Mouse (Mus musculus) midbrain, postnatal 0 days (tissue): Measurements from ENCODE around the gene Nat10. TPM values are rescaled to one million over a fixed set of nuclear protein-coding genes. Genes with fewer than 3 reads are reported as not detected.

ENCODE experiments used
- ATAC-seq: fragments of 200-750 bp; cut with Nextera tagmentation; 2 replicates; pipeline ENCODE4 v1.8.0; 2017; ENCODE audit warnings: moderate number of reproducible peaks, mild to moderate bottlenecking, moderate TSS enrichment, moderate library complexity; ENCODE audit not compliant: low FRiP score
- DNase-seq: peaks from one replicate; pipeline ENCODE4 v3.0.0-alpha.2; 2015; ENCODE audit warnings: low spot score
- H3K27ac ChIP-seq: fragments of 300-500 bp; sonication (generic); 2 replicates; pipeline ENCODE4 v1.5.1; 2014; ENCODE audit warnings: low read depth, mild to moderate bottlenecking, low read length, mixed read lengths
- H3K27me3 ChIP-seq: fragments of 300-500 bp; sonication (generic); 2 replicates; pipeline ENCODE4 v1.6.1; 2014; ENCODE audit warnings: low read length, control low read depth, mixed read lengths; ENCODE audit not compliant: insufficient read depth
- H3K36me3 ChIP-seq: fragments of 300-500 bp; sonication (generic); 2 replicates; pipeline ENCODE4 v1.6.1; 2014; ENCODE audit warnings: low read length, control low read depth, mixed read lengths; ENCODE audit not compliant: insufficient read depth
- H3K4me1 ChIP-seq: fragments of 300-500 bp; sonication (generic); 2 replicates; pipeline ENCODE4 v1.6.1; 2014; ENCODE audit warnings: mild to moderate bottlenecking, control low read depth, antibody characterized with exemption, low read length, mixed read lengths; ENCODE audit not compliant: insufficient read depth
- H3K4me2 ChIP-seq: fragments of 300-500 bp; sonication (generic); 2 replicates; pipeline ENCODE4 v1.6.1; 2014; ENCODE audit warnings: low read depth, mild to moderate bottlenecking, low read length, mixed read lengths; ENCODE audit not compliant: poor library complexity, severe bottlenecking
- H3K4me3 ChIP-seq: fragments of 300-500 bp; sonication (generic); 2 replicates; pipeline ENCODE4 v1.5.1; 2014; ENCODE audit warnings: low read depth, mild to moderate bottlenecking, low read length, moderate library complexity
- H3K9ac ChIP-seq: fragments of 300-500 bp; sonication (generic); replicated peaks from 2 replicates; pipeline ENCODE4 v1.6.1; 2014; ENCODE audit warnings: mild to moderate bottlenecking, low read length, moderate library complexity, mixed read lengths; ENCODE audit not compliant: poor library complexity, severe bottlenecking
- H3K9me3 ChIP-seq: fragments of 300-500 bp; sonication (generic); 2 replicates; pipeline ENCODE4 v1.6.1; 2016; ENCODE audit warnings: low read length, control low read depth
- CTCF ChIP-seq: IDR thresholded peaks from 2 replicates; pipeline ENCODE4 v1.5.1; 2016; ENCODE audit warnings: antibody characterized with exemption, mild to moderate bottlenecking
- WGBS: fragments of 180-500 bp; shearing (Covaris S2); extraction: QIAGEN DNeasy Blood & Tissue Kit; methylation state at CpG from one replicate; pipeline ENCODE4 v1.1.7; 2014; 5-methylcytosine and 5-hydroxymethylcytosine counted together
- polyA plus RNA-seq: library from polyadenylated mRNA; unstranded; fragments of >200 nt; fragmentation: Nextera tagmentation; extraction: Ambion mirVana; gene quantifications from 2 replicates; pipeline ENCODE4 v1.2.1, GENCODE M21; 2015
- total RNA-seq: library from RNA; depleted of rRNA; stranded (reverse); fragments of >200 nt; gene quantifications from 2 replicates; pipeline ENCODE4 v1.2.3, GENCODE M21; 2014

Gene Nat10
- total and polyA plus RNA-seq, 2 experiments from 2014 or later: 15.9 to 37.0 TPM

GRCm38 (mm10) chr2:103743988-103744387 is 17.1 kb downstream of the Nat10 start:
- ATAC-seq: no peak

GRCm38 (mm10) chr2:103743536-103743935 is 17.5 kb downstream of the Nat10 start:
- no peak overlapping the region for H3K9ac ChIP-seq
- H3K27me3 ChIP-seq: no peaks in the 10 kb centered on the region
- WGBS: 83% methylated on average over 2 of the region's 2 CpGs
- DNase-seq: no peak
- peaks cover 49% of the 10 kb centered on the region for H3K36me3 ChIP-seq
- no peak overlapping the region for H3K4me3 ChIP-seq
- H3K27ac ChIP-seq: no peak overlapping the region
- H3K4me2 ChIP-seq: no peak overlapping the region
- ATAC-seq: no peak
- TF ChIP-seq CTCF: no peak
- H3K9me3 ChIP-seq: no peaks in the 10 kb centered on the region
- H3K4me1 ChIP-seq: no peaks in the 10 kb centered on the region

More at GRCm38 (mm10) chr2:103743988-103744387, 17.1 kb downstream of the Nat10 start:
- peaks cover 46% of the 10 kb centered on the region for H3K36me3 ChIP-seq
- H3K27me3 ChIP-seq: no peaks in the 10 kb centered on the region
- H3K4me1 ChIP-seq: no peaks in the 10 kb centered on the region
- 82% methylated on average over 7 of the region's 7 CpGs for WGBS
- H3K4me2 ChIP-seq: no peak overlapping the region
- no peak overlapping the region for H3K9ac ChIP-seq
- no peak overlapping the region for H3K4me3 ChIP-seq
- peak; percentile 86 for TF ChIP-seq CTCF
- no peaks in the 10 kb centered on the region for H3K9me3 ChIP-seq
- DNase-seq: peak; percentile 65
- no peak overlapping the region for H3K27ac ChIP-seq

GRCm38 (mm10) chr2:103742821-103743220 is 18.2 kb downstream of the Nat10 start:
- Histone ChIP-seq H3K27me3 (no peaks in the 10 kb centered on the region), H3K9ac (no peak overlapping the region), H3K36me3 (peaks cover 43% of the 10 kb centered on the region), H3K4me1 (no peaks in the 10 kb centered on the region), H3K9me3 (no peaks in the 10 kb centered on the region), H3K4me2 (no peak overlapping the region), H3K27ac (no peak overlapping the region), H3K4me3 (no peak overlapping the region)
- WGBS: 97% methylated on average over 6 of the region's 6 CpGs
- TF ChIP-seq CTCF: no peak
- ATAC-seq (no peak), DNase-seq (no peak)

GRCm38 (mm10) chr2:103731423-103731822 is 29.6 kb downstream of the Nat10 start:
- DNase-seq (no peak), ATAC-seq (no peak)
- Histone ChIP-seq H3K4me3 (no peak overlapping the region), H3K4me2 (no peak overlapping the region), H3K36me3 (peaks cover 60% of the 10 kb centered on the region), H3K27ac (no peak overlapping the region), H3K9me3 (no peaks in the 10 kb centered on the region), H3K9ac (no peak overlapping the region), H3K27me3 (no peaks in the 10 kb centered on the region), H3K4me1 (no peaks in the 10 kb centered on the region)
- WGBS: 89% methylated on average over 6 of the region's 6 CpGs
- TF ChIP-seq CTCF: no peak

GRCm38 (mm10) chr2:103730999-103731398 is 30.1 kb downstream of the Nat10 start:
- no peak overlapping the region for H3K9ac ChIP-seq
- ATAC-seq: 0 out of 2 replicates have a peak, but pooled peaks have one; percentile 29
- peak; percentile 70 for DNase-seq
- peaks cover 64% of the 10 kb centered on the region for H3K36me3 ChIP-seq
- TF ChIP-seq CTCF: peak; percentile 46
- no peaks in the 10 kb centered on the region for H3K4me1 ChIP-seq
- H3K9me3 ChIP-seq: no peaks in the 10 kb centered on the region
- no peak overlapping the region for H3K27ac ChIP-seq
- no peak overlapping the region for H3K4me2 ChIP-seq
- H3K4me3 ChIP-seq: no peak overlapping the region
- no peaks in the 10 kb centered on the region for H3K27me3 ChIP-seq
- 80% methylated on average over 8 of the region's 8 CpGs for WGBS

GRCm38 (mm10) chr2:103728027-103728540 is 33.0 kb downstream of the Nat10 start:
- Histone ChIP-seq H3K4me2 (no peak overlapping the region), H3K4me3 (no peak overlapping the region), H3K4me1 (no peaks in the 10 kb centered on the region), H3K36me3 (peaks cover 52% of the 10 kb centered on the region), H3K27me3 (no peaks in the 10 kb centered on the region), H3K9me3 (no peaks in the 10 kb centered on the region), H3K9ac (no peak overlapping the region), H3K27ac (no peak overlapping the region)
- TF ChIP-seq CTCF: no peak
- no peak for DNase-seq
- ATAC-seq: no peak
- 88% methylated on average over 12 of the region's 12 CpGs for WGBS
